Mouse (Mus musculus): ENCODE data around the gene Slc1a1.

DNA sequence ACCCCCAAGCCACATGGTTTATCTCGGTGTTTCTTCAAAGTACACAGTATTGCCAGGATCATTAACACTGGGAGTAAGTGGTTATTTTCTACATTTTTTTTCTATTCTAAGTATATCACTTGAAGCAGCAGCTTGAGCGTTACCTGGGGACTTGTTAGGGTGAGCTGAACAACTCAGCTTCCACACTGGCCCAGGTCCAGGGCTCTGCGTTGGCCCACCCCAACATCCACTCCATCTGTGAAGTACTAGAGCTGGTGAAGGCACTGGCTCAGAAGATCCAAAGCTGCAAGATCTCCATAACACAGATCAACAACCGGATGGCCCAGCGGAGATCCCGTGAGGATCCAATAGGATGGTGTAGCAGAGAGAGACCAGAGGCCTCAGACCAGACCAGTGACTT lies 37.2 kb upstream of the Slc1a1 start:
- TF ChIP-seq CTCF (IDR thresholded peaks at IDR 0.05; ENCODE audit: low read depth, low read length): no peak
- no peak for TF ChIP-seq POLR2A (IDR thresholded peaks at IDR 0.05; ENCODE audit: extremely low read depth, insufficient read depth, low read length)
